Mouse (Mus musculus) large intestine, adult 2 months (tissue): ENCODE data around the gene Axin1. TPM values are rescaled to one million over a fixed set of nuclear protein-coding genes. Genes with fewer than 3 reads are reported as not detected.

ENCODE experiments used
- DNase-seq: peaks from one replicate; pipeline ENCODE4 v3.0.0-alpha.2; 2012; ENCODE audit warnings: low read depth, low spot score
- WGBS: fragments of 180-500 bp; shearing (Covaris S2); methylation state at CpG from one replicate; pipeline ENCODE4 v1.1.7; 2018; 5-methylcytosine and 5-hydroxymethylcytosine counted together
- polyA plus RNA-seq: library from polyadenylated mRNA; depleted of rRNA; stranded (reverse); fragments of >200 nt; gene quantifications from 2 replicates; pipeline ENCODE4 v1.2.3, GENCODE M21; 2012; rRNA removed

Gene Axin1
- polyA plus RNA-seq, 1 experiment: 16.4 TPM

GRCm38 (mm10) chr17:26231156-26231555, 92.7 kb downstream of the Axin1 start:
- DNase-seq: no peak
- WGBS: 80% methylated on average over 5 of the region's 5 CpGs

DNA sequence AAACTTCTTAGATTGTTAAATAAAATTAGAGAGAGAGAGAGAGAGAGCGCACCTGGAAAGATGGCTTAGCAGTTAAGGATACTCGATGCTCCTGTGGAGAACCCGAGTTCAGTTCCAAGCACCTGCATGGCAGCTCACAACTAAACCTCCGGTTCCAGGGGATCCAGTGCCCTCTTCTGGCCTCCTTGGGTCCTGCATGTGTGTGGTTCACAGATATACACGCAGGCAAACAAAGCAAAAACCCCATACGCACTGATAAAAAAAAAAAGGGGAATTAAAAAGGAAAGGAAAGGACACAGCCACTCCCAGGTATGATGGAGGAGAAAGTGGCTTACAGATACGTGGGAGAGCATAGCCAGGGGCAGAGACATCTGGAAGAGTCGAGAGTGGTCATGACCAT, 94.4 kb downstream of the Axin1 start:
- WGBS: 81% methylated on average over 8 of the region's 8 CpGs
- no peak for DNase-seq

- WGBS: 40% methylated on average over 8 of the region's 8 CpGs
- no peak for DNase-seq
These were observed 95.9 kb downstream of the Axin1 start for GRCm38 (mm10) chr17:26234386-26234785.

DNA sequence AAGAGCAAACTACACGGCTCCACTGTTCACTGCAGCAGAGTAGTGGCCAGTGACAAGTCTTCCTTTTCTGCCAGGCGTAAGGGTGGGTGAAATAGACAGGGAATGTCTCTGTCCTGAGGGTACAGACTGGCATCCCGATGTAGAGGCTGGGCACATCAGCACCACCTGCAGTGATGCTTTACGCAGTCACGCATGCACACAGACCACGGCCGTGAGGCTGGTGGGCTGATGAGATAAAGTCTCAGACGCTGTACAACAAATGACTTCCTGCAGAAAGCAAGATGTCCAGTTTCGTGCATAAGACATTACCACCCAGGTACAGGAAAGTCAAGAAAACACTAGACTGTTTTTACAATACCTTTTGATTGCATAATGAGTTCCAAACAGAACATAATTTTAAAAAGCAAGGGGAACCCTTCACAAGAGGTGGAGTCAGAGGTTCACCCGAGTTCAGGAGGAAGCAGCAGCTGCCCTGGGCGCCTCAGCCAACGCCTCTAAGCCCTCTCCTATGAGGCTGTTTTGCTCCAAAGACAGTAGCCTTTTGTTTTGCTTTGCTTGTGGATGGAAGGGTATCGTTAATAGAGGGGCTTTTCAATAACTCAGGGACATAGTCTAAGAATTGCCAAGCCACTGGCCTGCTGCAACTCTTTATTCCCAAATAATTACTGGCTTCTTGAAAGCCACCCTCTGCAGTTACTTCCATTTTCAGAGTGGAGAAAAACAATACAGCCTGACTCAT, 96.8 kb downstream of the Axin1 start:
- 23% methylated on average over 13 of the region's 13 CpGs for WGBS
- DNase-seq: no peak

DNA sequence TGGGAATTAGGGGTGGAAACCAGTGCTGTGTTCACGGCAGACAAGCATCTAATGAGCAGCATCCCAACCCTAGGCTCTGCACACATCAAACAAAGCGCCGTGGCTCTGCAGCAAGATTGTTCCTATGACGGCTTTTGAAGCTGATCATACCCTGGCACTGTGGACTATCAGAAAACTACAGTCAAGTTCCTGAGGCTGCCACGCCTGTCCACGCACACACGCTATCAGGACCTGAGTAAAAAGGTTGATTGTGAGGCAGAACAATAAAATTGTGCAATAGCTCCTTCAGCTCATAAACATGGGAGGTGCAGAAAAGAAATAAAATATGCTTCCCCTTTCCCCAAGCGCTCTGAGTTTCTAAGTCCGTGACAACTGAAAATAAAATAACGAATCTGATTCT, 99.2 kb downstream of the Axin1 start:
- 31% methylated on average over 10 of the region's 10 CpGs for WGBS
- DNase-seq: no peak

- 34% methylated on average over 2 of the region's 2 CpGs for WGBS
- no peak for DNase-seq
These were observed 101.1 kb downstream of the Axin1 start for GRCm38 (mm10) chr17:26239551-26239950.

GRCm38 (mm10) chr17:26240120-26240790, 101.8 kb downstream of the Axin1 start:
- 29% methylated on average over 6 of the region's 6 CpGs for WGBS

GRCm38 (mm10) chr17:26240990-26241389, 102.5 kb downstream of the Axin1 start:
- 28% methylated on average over 6 of the region's 6 CpGs for whole genome bisulfite sequencing
- DNase-seq: no peak

More at GRCm38 (mm10) chr17:26240120-26240790, 101.8 kb downstream of the Axin1 start:
- DNase-seq: no peak

GRCm38 (mm10) chr17:26243471-26244100, 105.1 kb downstream of the Axin1 start:
- WGBS: under 1% methylated on average over 32 of the region's 32 CpGs
- DNase-seq: no peak

GRCm38 (mm10) chr17:26244101-26244841, 105.8 kb downstream of the Axin1 start, which contains the start of gene Fam234a:
Gene Fam234a (minus strand): TSS chr17:26244242.
- 5% methylated on average over 33 of the region's 33 CpGs for WGBS
- no peak for DNase-seq

Other genes with a start within 250 kb of the Axin1 start
- gene Rab40c, start 219.0 kb upstream of the Axin1 start, polyA plus RNA-seq: 38.0 and 40.7 TPM in 2 replicates
- 73.7 and 90.3 TPM in 2 replicates for gene Pigq, start 193.8 kb upstream of the Axin1 start, polyA plus RNA-seq
- not detected in 2 replicates for gene Nhlrc4, start 193.7 kb upstream of the Axin1 start, polyA plus RNA-seq
- not detected in 2 replicates for gene A930017K11Rik, start 186.1 kb upstream of the Axin1 start, polyA plus RNA-seq
- gene Capn15, start 152.9 kb upstream of the Axin1 start, polyA plus RNA-seq: 26.1 and 44.5 TPM in 2 replicates
- 41.3 and 65.7 TPM in 2 replicates for gene Rab11fip3, start 69.1 kb upstream of the Axin1 start, polyA plus RNA-seq
- 25.1 and 39.0 TPM in 2 replicates for gene Decr2, start 48.4 kb upstream of the Axin1 start, polyA plus RNA-seq
- gene Nme4, start 43.1 kb upstream of the Axin1 start, polyA plus RNA-seq: 14.1 and 14.5 TPM in 2 replicates
- 222 and 309 TPM in 2 replicates for gene Tmem8, start 25.4 kb upstream of the Axin1 start, polyA plus RNA-seq
- 96.4 and 99.2 TPM in 2 replicates for gene Mrpl28, start 15.2 kb upstream of the Axin1 start, polyA plus RNA-seq
- gene Pdia2, start 60.4 kb downstream of the Axin1 start, polyA plus RNA-seq: 0.91 and 0.97 TPM in 2 replicates
- 3.1 and 3.7 TPM in 2 replicates for gene Rgs11, start 64.3 kb downstream of the Axin1 start, polyA plus RNA-seq
- 2.7 and 4.3 TPM in 2 replicates for gene Arhgdig, start 69.1 kb downstream of the Axin1 start, polyA plus RNA-seq
- 186 and 243 TPM in 2 replicates for gene Fam234a, start 105.6 kb downstream of the Axin1 start, polyA plus RNA-seq
- 13.2 and 18.0 TPM in 2 replicates for gene Luc7l, start 114.2 kb downstream of the Axin1 start, polyA plus RNA-seq